Mouse (Mus musculus): Measurements from ENCODE around the gene Kif13a.

Kif13a gene

GRCm38 (mm10) chr13:46929719-46930658 lies at the start of gene Kif13a:
Kif13a (minus strand) TSS chr13:46929867.
- peak; percentile 87 to 92 for DNase-seq

GRCm38 (mm10) chr13:46976532-46976931 lies 46.9 kb upstream of the Kif13a start:
- DNase-seq: no peak

GRCm38 (mm10) chr13:46975930-46976329 lies 46.3 kb upstream of the Kif13a start:
- DNase-seq: no peak

- no peak for DNase-seq
Measured at GRCm38 (mm10) chr13:46975031-46975551, 45.4 kb upstream of the Kif13a start.

GRCm38 (mm10) chr13:46970286-46970945 lies 40.7 kb upstream of the Kif13a start:
- DNase-seq: no peak

- no peak for DNase-seq
Measured at GRCm38 (mm10) chr13:46968626-46969025, 39.0 kb upstream of the Kif13a start.

GRCm38 (mm10) chr13:46967308-46967707 lies 37.6 kb upstream of the Kif13a start:
- no peak for DNase-seq

GRCm38 (mm10) chr13:46960878-46961474 lies 31.3 kb upstream of the Kif13a start:
- no peak for DNase-seq

GRCm38 (mm10) chr13:46959139-46959538 lies 29.5 kb upstream of the Kif13a start:
- no peak for DNase-seq

GRCm38 (mm10) chr13:46951212-46951611 lies 21.5 kb upstream of the Kif13a start:
- no peak for DNase-seq

- DNase-seq: no peak
Measured at GRCm38 (mm10) chr13:46949741-46950140, 20.1 kb upstream of the Kif13a start.

GRCm38 (mm10) chr13:46948027-46948426 lies 18.4 kb upstream of the Kif13a start:
- DNase-seq: no peak

GRCm38 (mm10) chr13:46946041-46946440 lies 16.4 kb upstream of the Kif13a start:
- DNase-seq: no peak

- no peak for DNase-seq
Measured at GRCm38 (mm10) chr13:46945256-46945655, 15.6 kb upstream of the Kif13a start.

- no peak for DNase-seq
Measured at GRCm38 (mm10) chr13:46943294-46943693, 13.6 kb upstream of the Kif13a start.

GRCm38 (mm10) chr13:46934116-46934515 lies 4.4 kb upstream of the Kif13a start:
- no peak for DNase-seq

- no peak for DNase-seq
Measured at GRCm38 (mm10) chr13:46932846-46933245, 3.2 kb upstream of the Kif13a start.

- DNase-seq: no peak
Measured at GRCm38 (mm10) chr13:46932049-46932448, 2.4 kb upstream of the Kif13a start.

- peak in 1 of 2 experiments; percentile 25 for DNase-seq
Measured at GRCm38 (mm10) chr13:46930659-46931046, 986 bp upstream of the Kif13a start.

GRCm38 (mm10) chr13:46928961-46929691 lies 541 bp downstream of the Kif13a start:
- peak; percentile 59 to 79 for DNase-seq

- no peak for DNase-seq
Measured at GRCm38 (mm10) chr13:46928404-46928803, 1.3 kb downstream of the Kif13a start.

- no peak for DNase-seq
Measured at GRCm38 (mm10) chr13:46925671-46926070, 4.0 kb downstream of the Kif13a start.

- peak in 1 of 2 experiments; percentile 26 for DNase-seq
Measured at GRCm38 (mm10) chr13:46921559-46921958, 8.1 kb downstream of the Kif13a start.

All from cerebellum, adult 18-20 months (tissue).